ENCODE assay signal across 11 mouse cellular contexts in genomic region chrX:85585575-85585974, GRCm38 (mm10). TPM values are rescaled to one million over a fixed set of nuclear protein-coding genes. Genes with fewer than 3 reads are reported as not detected.
A peak's percentile ranks its signal among the peaks of the same experiment; 100 is the strongest.
DNase-seq lines count a peak whose midpoint lies in the region; ATAC-seq and TF ChIP-seq lines count a peak whose summit lies in the region.
"Had no signal": no experiment of that assay in that cellular context is flagged by ENCODE, and none has a peak within 500 bp of the region (broad histone marks: within the 10 kb centered on the region; RNA-seq: fewer than 3 reads in every experiment).

No protein-coding gene starts in this region.

- H3K4me2 ChIP-seq in kidney, embryonic 16.5 days (replicated peaks; ENCODE audit: low read depth, low read length): no peak overlapping the region

- no peak overlapping the region for H3K4me3 ChIP-seq in kidney, embryonic 16.5 days (ENCODE audit: low read length)
- H3K4me3 ChIP-seq in liver, adult 2 months (ENCODE audit: insufficient read depth, low read depth, low read length): no peak overlapping the region
- H3K4me3 ChIP-seq: left cerebral cortex, adult 2 months had no signal

- H3K9me3 ChIP-seq in kidney, embryonic 16.5 days (ENCODE audit: low read length): no peaks in the 10 kb centered on the region

- H3K79me2 ChIP-seq in liver, adult 2 months (ENCODE audit: control insufficient read depth, insufficient read depth, low read length): peaks cover 2% of the 10 kb centered on the region; the same call in 1 of the 2 replicates

- 0 out of 2 replicates have a peak, but pooled peaks cover 2% of the 10 kb centered on the region for H3K27me3 ChIP-seq in kidney, embryonic 16.5 days (ENCODE audit: insufficient read depth, low read length)
- H3K27me3 ChIP-seq in liver, adult 2 months (ENCODE audit: control insufficient read depth, insufficient read depth, low read length): no peaks in the 10 kb centered on the region

- H3K4me1 ChIP-seq in kidney, embryonic 16.5 days (ENCODE audit: insufficient read depth, low read length): no peaks in the 10 kb centered on the region
- no peaks in the 10 kb centered on the region for H3K4me1 ChIP-seq in liver, adult 2 months (ENCODE audit: control insufficient read depth, insufficient read depth, low read length)

- TF ChIP-seq CTCF in liver, adult 2 months (IDR thresholded peaks at IDR 0.05; ENCODE audit: low read depth, low read length): peak; percentile 25; the same call in 1 of the 2 replicates

- H3K27ac ChIP-seq in kidney, embryonic 16.5 days (ENCODE audit: low read length): no peak overlapping the region
- no peak overlapping the region for H3K27ac ChIP-seq in liver, adult 2 months (replicated peaks; ENCODE audit: insufficient read depth, low read depth, low read length)
- H3K27ac ChIP-seq: left cerebral cortex, adult 2 months had no signal

- H3K36me3 ChIP-seq in kidney, embryonic 16.5 days (ENCODE audit: insufficient read depth, low read length): no peaks in the 10 kb centered on the region
- H3K36me3 ChIP-seq in liver, adult 2 months (ENCODE audit: control insufficient read depth, insufficient read depth, low read length): no peaks in the 10 kb centered on the region

- ATAC-seq in kidney, embryonic 16.5 days (ENCODE audit: low FRiP score, low TSS enrichment): no peak
- ATAC-seq: midbrain, embryonic 16.5 days had no signal

- H3K9ac ChIP-seq in kidney, embryonic 16.5 days (replicated peaks; ENCODE audit: low read length): no peak overlapping the region
- H3K9ac ChIP-seq in liver, adult 2 months (ENCODE audit: low read depth, low read length): no peak overlapping the region

- no peak for TF ChIP-seq POLR2A in liver, adult 2 months (IDR thresholded peaks at IDR 0.05; ENCODE audit: extremely low read depth, insufficient read depth, low read length)

- DNase-seq in kidney, postnatal 4 days: peak; percentile 2 to 7
- peak; percentile 13 for DNase-seq in A20 (ENCODE audit: low read depth, low spot score)
- peak; percentile 7 for DNase-seq in ES-CJ7 (ENCODE audit: low read depth, low spot score)
- DNase-seq in liver, adult 2 months (ENCODE audit: extremely low read depth, low read depth, low spot score): no peak
- no peak for DNase-seq in urinary bladder, postnatal 14 days (ENCODE audit: low spot score)
- DNase-seq in right cerebral cortex, postnatal 4 days: no peak
- DNase-seq in adipocyte (ENCODE audit: low spot score): no peak
- DNase-seq: heart, adult 18-20 months had no signal

RNA-seq across cellular contexts. Expression of gene Tab3, which starts 11.8 kb away (rescaled TPM):
- 4.0 and 4.4 TPM in 2 replicates for polyA plus RNA-seq in kidney, embryonic 16.5 days (2015; fragmentation: Nextera tagmentation; extraction: Ambion mirVana)
- 2.9 and 3.4 TPM in 2 replicates for total RNA-seq in liver, adult 2 months (2014; rRNA removed)
- 1.3 and 1.7 TPM in 2 replicates for polyA plus RNA-seq in liver, adult 2 months (2012; rRNA removed)

Comparison
In these comparisons a context has a peak if more than half of its experiments do, and no peak if none do; other contexts are left out.
1. DNase-seq: peak in kidney, postnatal 4 days (2 of 2), A20 (single experiment) and ES-CJ7 (single experiment); none in liver, adult 2 months (single experiment), urinary bladder, postnatal 14 days (single experiment), right cerebral cortex, postnatal 4 days (single experiment) and adipocyte (single experiment).